Mouse (Mus musculus) stomach, postnatal 0 days (tissue): ENCODE measurements around the gene Kdm2b. TPM values are rescaled to one million over a fixed set of nuclear protein-coding genes. Genes with fewer than 3 reads are reported as not detected.
A peak's percentile ranks its signal among the peaks of the same experiment; 100 is the strongest.

ENCODE experiments used
- ATAC-seq: fragments of 200-750 bp; cut with Nextera tagmentation; 2 replicates; pipeline ENCODE4 v1.8.0; 2017; ENCODE audit not compliant: low FRiP score, low TSS enrichment
- DNase-seq: peaks from one replicate; pipeline ENCODE4 v3.0.0-alpha.2; 2016; ENCODE audit warnings: low spot score
- H3K27ac ChIP-seq: fragments of 300-500 bp; sonication (generic); replicated peaks from 2 replicates; pipeline ENCODE4 v1.5.1; 2014; ENCODE audit warnings: mild to moderate bottlenecking, control low read depth
- H3K27me3 ChIP-seq: fragments of 300-500 bp; sonication (generic); 2 replicates; pipeline ENCODE4 v1.6.1; 2014; ENCODE audit warnings: low read length; ENCODE audit not compliant: control insufficient read depth, insufficient read depth
- H3K36me3 ChIP-seq: fragments of 300-500 bp; sonication (generic); 2 replicates; pipeline ENCODE4 v1.6.1; 2014; ENCODE audit warnings: low read length, mixed read lengths; ENCODE audit not compliant: control insufficient read depth, insufficient read depth
- H3K4me1 ChIP-seq: fragments of 300-500 bp; sonication (generic); replicated peaks from 2 replicates; pipeline ENCODE4 v1.6.1; 2014; ENCODE audit warnings: antibody characterized with exemption; ENCODE audit not compliant: control insufficient read depth, insufficient read depth
- H3K4me2 ChIP-seq: fragments of 300-500 bp; sonication (generic); replicated peaks from 2 replicates; pipeline ENCODE4 v1.6.1; 2014; ENCODE audit warnings: low read depth, mild to moderate bottlenecking, control low read depth, moderate library complexity
- H3K4me3 ChIP-seq: fragments of 300-500 bp; sonication (generic); 2 replicates; pipeline ENCODE4 v1.5.1; 2014; ENCODE audit warnings: low read depth, low read length, control low read depth
- H3K9ac ChIP-seq: fragments of 300-500 bp; sonication (generic); 2 replicates; pipeline ENCODE4 v1.6.1; 2014; ENCODE audit warnings: mild to moderate bottlenecking, low read length, control low read depth, mixed read lengths
- H3K9me3 ChIP-seq: fragments of 300-500 bp; sonication (generic); 2 replicates; pipeline ENCODE4 v1.6.1; 2016; ENCODE audit warnings: low read length; ENCODE audit not compliant: control insufficient read depth
- CTCF ChIP-seq: IDR thresholded peaks from 2 replicates; pipeline ENCODE4 v1.5.1; 2016; ENCODE audit warnings: antibody characterized with exemption, low read depth, mild to moderate bottlenecking, moderate library complexity
- EP300 ChIP-seq: optimal IDR thresholded peaks from 2 replicates; pipeline ENCODE3; 2016; ENCODE audit warnings: antibody characterized with exemption
- WGBS: fragments of 180-500 bp; shearing (Covaris S2); extraction: QIAGEN DNeasy Blood & Tissue Kit; methylation state at CpG from one replicate; pipeline ENCODE4 v1.1.7; 2014; 5-methylcytosine and 5-hydroxymethylcytosine counted together
- polyA plus RNA-seq: library from polyadenylated mRNA; unstranded; fragments of >200 nt; fragmentation: Nextera tagmentation; extraction: Ambion mirVana; gene quantifications from 2 replicates; pipeline ENCODE4 v1.2.1, GENCODE M21; 2015

The Kdm2b gene
- polyA plus RNA-seq, 1 experiment from 2014 or later, result 15.5 TPM

DNA sequence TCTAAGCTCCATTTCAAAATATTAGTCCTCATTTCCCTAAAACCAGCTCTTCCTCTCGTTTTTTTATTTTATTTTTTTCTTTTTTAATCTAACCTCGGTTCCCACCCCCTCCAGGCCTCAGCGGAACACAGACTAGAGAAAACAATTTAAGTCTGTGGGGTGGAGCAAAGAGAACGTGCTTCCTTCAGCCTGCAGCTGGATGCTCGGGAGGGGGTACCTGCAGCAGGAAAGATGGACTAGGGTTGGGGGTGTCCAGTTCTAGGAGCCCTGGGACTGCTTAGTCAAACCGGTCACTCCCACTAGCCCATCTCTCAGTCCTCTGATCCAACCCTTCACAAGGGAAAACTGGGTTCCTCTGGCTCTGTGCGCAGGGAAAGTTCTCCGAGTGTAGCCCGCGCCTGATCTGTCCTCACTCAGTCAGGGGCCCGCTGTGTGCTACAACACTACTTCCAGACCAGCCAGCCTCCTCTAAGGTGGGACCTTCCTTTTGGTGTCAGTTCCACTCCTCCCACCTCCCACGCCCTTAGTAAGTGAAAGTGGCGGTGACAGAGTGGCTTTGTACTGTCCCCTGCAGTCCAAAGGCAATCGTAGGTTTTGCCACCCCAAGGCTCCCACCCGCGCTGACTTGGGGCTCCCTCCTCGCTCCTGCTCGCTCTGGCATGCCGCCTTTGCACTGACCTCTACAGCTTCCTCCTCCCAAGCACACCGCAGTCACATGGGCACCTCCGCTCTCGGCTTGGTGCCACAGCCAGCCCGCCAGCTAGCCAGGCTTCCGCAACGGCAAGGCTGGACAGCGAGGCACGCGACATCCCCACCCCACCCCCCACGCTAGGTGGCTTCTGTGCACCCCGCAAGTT, 38.3 kb downstream of the Kdm2b start:
- Histone ChIP-seq H3K9me3 (no peaks in the 10 kb centered on the region), H3K27me3 (no peaks in the 10 kb centered on the region), H3K4me1 (peaks cover 13% of the 10 kb centered on the region), H3K4me2 (peak overlapping the region; percentile 82), H3K27ac (no peak overlapping the region), H3K36me3 (no peaks in the 10 kb centered on the region), H3K4me3 (peak overlapping the region; percentile 37), H3K9ac (peak overlapping the region; percentile 55)
- ATAC-seq (peak; percentile 78), DNase-seq (peak; percentile 80)
- no peak for TF ChIP-seq EP300
- TF ChIP-seq CTCF, result peak; percentile 16; the same call in 1 of the 2 replicates
- WGBS, result 5% methylated on average over 30 of the region's 30 CpGs

- H3K4me3 ChIP-seq, result peak overlapping the region; percentile 37
- no peak overlapping the region for H3K27ac ChIP-seq
- peaks cover 13% of the 10 kb centered on the region for H3K4me1 ChIP-seq
- H3K36me3 ChIP-seq, result no peaks in the 10 kb centered on the region
- ATAC-seq (peak; percentile 18), DNase-seq (peak; percentile 41)
- no peak for TF ChIP-seq CTCF
- no peak for TF ChIP-seq EP300
- WGBS, result 23% methylated on average over 23 of the region's 23 CpGs
- H3K9ac ChIP-seq, result no peak overlapping the region
- peak overlapping the region; percentile 82 for H3K4me2 ChIP-seq
- no peaks in the 10 kb centered on the region for H3K9me3 ChIP-seq
- H3K27me3 ChIP-seq, result no peaks in the 10 kb centered on the region
Measured at GRCm38 (mm10) chr5:122950329-122950953, 39.2 kb downstream of the Kdm2b start.

DNA sequence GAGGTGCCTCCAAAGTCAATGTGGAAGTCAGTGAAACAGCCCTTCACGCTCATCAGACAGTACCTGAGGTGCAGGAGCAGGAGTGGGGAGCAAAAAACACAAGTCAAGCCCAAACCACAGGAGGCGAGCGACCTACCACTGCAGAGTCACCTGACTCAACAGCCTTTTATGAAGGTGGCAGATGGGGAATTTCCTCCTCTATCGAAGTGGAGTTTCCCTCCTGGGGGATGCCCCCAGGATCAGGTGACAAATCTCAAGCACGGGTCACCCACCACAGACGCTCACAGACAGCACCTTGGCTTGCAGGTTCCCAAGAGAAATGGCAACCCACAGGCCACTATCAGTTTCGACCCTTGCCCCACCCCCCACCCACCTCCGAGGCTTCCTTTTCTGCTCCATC, 40.5 kb downstream of the Kdm2b start:
- Histone ChIP-seq H3K27ac (no peak overlapping the region), H3K4me3 (no peak overlapping the region), H3K36me3 (no peaks in the 10 kb centered on the region), H3K27me3 (no peaks in the 10 kb centered on the region), H3K9me3 (no peaks in the 10 kb centered on the region), H3K4me1 (peaks cover 13% of the 10 kb centered on the region), H3K4me2 (no peak overlapping the region), H3K9ac (no peak overlapping the region)
- TF ChIP-seq CTCF (no peak), EP300 (no peak)
- WGBS, result 92% methylated on average over 8 of the region's 8 CpGs
- no peak for DNase-seq
- no peak for ATAC-seq

GRCm38 (mm10) chr5:122947534-122947933, 42.1 kb downstream of the Kdm2b start:
- Histone ChIP-seq H3K4me2 (no peak overlapping the region), H3K9me3 (no peaks in the 10 kb centered on the region), H3K4me3 (no peak overlapping the region), H3K36me3 (no peaks in the 10 kb centered on the region), H3K27ac (no peak overlapping the region), H3K27me3 (no peaks in the 10 kb centered on the region), H3K9ac (no peak overlapping the region), H3K4me1 (peaks cover 13% of the 10 kb centered on the region)
- DNase-seq (peak; percentile 50), ATAC-seq (no peak)
- no peak for TF ChIP-seq EP300
- TF ChIP-seq CTCF, result no peak
- WGBS, result 70% methylated on average over 12 of the region's 12 CpGs

DNA sequence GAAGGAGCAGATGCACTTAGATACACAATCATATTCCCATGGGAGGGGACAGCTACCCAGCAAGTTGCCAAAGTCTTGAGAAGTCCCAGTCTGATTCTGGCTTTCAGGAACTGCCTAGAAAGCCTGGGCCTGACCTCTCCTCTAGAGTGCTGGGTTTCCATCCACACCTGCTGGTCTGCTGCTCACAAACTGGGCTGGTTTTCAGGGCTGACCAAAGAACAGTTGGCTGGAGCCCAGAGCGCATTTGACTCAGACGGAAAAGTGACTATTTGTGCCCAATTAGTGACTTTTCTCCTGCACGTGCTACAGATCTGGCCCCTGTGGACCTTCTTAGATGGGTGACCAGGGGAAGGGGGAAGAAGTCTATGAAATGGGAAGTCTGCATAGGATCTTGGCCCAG, 50.9 kb downstream of the Kdm2b start:
- Histone ChIP-seq H3K9me3 (no peaks in the 10 kb centered on the region), H3K4me2 (no peak overlapping the region), H3K27me3 (no peaks in the 10 kb centered on the region), H3K4me3 (no peak overlapping the region), H3K36me3 (no peaks in the 10 kb centered on the region; the same call in 1 of the 2 replicates), H3K4me1 (no peaks in the 10 kb centered on the region), H3K27ac (no peak overlapping the region), H3K9ac (no peak overlapping the region)
- no peak for DNase-seq
- 57% methylated on average over 3 of the region's 3 CpGs for WGBS
- ATAC-seq, result no peak
- TF ChIP-seq CTCF (no peak), EP300 (no peak)
